Mouse (Mus musculus) testis, adult 2 months (tissue): ENCODE data around the gene Fam120a.

ENCODE experiments used
- CTCF ChIP-seq: fragments of 200-500 bp; IDR thresholded peaks from 2 replicates; pipeline ENCODE4 v1.5.1; 2012; ENCODE audit warnings: low read depth, mild to moderate bottlenecking, inconsistent platforms, low read length, moderate library complexity; ENCODE audit not compliant: control insufficient read depth, insufficient read depth, insufficient replicate concordance
- POLR2A ChIP-seq: fragments of 200-500 bp; IDR thresholded peaks from 2 replicates; pipeline ENCODE4 v1.6.1; 2012; ENCODE audit warnings: low read depth, mild to moderate bottlenecking, inconsistent platforms, low read length, moderate library complexity; ENCODE audit not compliant: control insufficient read depth

- TF ChIP-seq CTCF (no peak), POLR2A (no peak)
Measured at GRCm38 (mm10) chr13:48941773-48942172, 26.0 kb downstream of the Fam120a start.
